Mouse (Mus musculus): ENCODE measurements around the gene Dip2c.

Dip2c gene

DNA sequence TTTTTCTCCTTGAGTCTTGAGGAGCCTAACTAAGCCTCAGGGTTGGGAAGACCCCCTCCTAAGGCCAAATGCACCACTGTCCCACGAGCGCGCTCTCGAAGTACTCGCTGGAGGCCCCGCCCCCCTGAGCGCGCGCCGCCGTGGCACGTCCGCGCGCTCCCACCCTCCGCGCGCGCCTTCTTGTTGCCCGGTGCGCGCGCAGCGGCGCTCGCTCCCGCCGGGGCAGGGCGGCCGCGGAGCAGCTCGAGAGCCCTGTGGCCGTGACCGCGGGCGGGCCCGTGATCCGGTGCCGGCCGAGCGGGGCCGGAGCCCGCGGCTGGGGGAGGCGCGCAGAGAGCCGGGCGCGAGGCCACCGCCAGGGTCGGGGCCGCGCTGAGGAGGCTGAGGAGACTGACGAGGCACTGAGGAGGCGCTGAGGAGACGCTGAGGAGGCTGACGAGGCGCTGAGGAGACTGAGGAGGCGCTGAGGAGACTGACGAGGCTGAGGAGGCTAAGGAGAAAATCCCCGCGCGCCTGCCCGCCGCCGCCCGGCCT lies at the start of gene Dip2c:
Gene Dip2c (plus strand): TSS at position 207 of the 534 bp plus-strand sequence.
- peak; percentile 61 to 91 for DNase-seq (ENCODE audit: low spot score in 2 of 2)

GRCm38 (mm10) chr13:9227078-9227477 lies 49.2 kb upstream of the Dip2c start:
- no peak for DNase-seq (ENCODE audit: low spot score in 2 of 2)

GRCm38 (mm10) chr13:9237495-9237894 lies 38.8 kb upstream of the Dip2c start:
- DNase-seq (ENCODE audit: low spot score in 2 of 2): no peak

DNA sequence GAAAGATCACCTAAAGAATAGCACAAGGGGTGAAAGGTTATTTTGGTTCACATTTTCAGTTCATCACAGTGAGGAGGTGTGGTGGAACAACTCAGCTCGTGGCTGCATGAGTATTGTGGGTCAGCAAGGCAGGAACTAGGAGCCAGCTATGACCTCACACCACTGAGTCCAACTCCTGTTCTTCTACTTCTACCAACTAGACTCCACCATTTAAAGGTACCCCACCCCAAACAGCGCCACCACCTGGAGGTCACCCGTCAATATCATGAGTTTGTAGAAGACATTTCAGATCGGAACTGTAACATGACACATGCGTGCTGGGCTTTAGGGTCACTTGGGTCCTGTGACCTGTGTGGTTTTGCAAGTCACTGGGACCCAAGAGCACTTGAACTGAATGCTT lies 37.2 kb upstream of the Dip2c start:
- DNase-seq (ENCODE audit: low spot score in 2 of 2): peak in 1 of 2 experiments; percentile 3

- no peak for DNase-seq (ENCODE audit: low spot score in 2 of 2)
These were observed 36.6 kb upstream of the Dip2c start for GRCm38 (mm10) chr13:9239631-9240236.

- DNase-seq (ENCODE audit: low spot score in 2 of 2): no peak
These were observed 14.6 kb upstream of the Dip2c start for GRCm38 (mm10) chr13:9261748-9262147.

- no peak for DNase-seq (ENCODE audit: low spot score in 2 of 2)
These were observed 10.8 kb upstream of the Dip2c start for GRCm38 (mm10) chr13:9265516-9265915.

GRCm38 (mm10) chr13:9276856-9277620 lies 710 bp downstream of the Dip2c start:
- DNase-seq (ENCODE audit: low spot score in 2 of 2): peak; percentile 36 to 66

- no peak for DNase-seq (ENCODE audit: low spot score in 2 of 2)
These were observed 1.3 kb downstream of the Dip2c start for GRCm38 (mm10) chr13:9277621-9277960.

DNA sequence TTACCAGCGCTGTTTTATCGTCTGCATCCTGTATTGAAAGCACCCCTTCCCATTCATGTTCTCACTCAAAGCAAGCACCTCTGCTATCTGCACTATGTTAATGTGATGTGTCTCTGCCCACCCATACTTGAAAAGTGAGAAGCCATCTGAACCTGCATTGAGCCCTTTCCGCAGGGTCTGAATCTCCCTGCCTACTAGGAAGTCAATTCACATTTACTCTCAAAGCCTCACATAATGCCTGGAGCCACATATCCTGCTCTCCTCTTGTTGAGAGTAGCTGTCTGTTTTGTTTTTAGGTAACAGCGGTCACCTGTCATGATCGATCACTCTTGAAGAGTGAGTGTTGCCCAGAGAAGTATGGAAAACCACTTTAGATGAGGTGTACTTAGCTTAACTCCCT lies 2.3 kb downstream of the Dip2c start:
- DNase-seq (ENCODE audit: low spot score in 2 of 2): no peak

DNA sequence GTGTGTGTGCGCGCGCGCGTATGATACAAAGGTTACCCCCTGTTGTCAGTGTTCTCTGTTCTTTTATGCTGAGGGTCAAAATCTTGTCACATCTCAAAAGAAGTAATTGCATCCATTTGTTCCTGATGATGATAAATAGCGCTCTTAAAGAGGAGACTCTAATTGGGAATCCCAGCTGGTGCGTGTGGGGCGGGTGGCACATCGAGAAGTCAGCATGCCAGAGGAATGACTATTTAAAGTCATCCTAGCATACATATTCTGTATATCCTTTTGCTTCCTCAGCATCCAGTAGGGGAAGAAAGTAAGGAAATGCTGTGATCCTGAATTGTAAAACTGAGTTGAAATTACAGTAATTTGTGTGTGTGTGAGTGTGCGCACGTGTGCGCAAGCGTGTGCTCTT lies 6.7 kb downstream of the Dip2c start:
- DNase-seq (ENCODE audit: low spot score in 2 of 2): no peak

GRCm38 (mm10) chr13:9289916-9290315 lies 13.6 kb downstream of the Dip2c start:
- DNase-seq (ENCODE audit: low spot score in 2 of 2): no peak

- DNase-seq (ENCODE audit: low spot score in 2 of 2): no peak
These were observed 20.0 kb downstream of the Dip2c start for GRCm38 (mm10) chr13:9296285-9296684.

GRCm38 (mm10) chr13:9297266-9297665 lies 20.9 kb downstream of the Dip2c start:
- no peak for DNase-seq (ENCODE audit: low spot score in 2 of 2)

GRCm38 (mm10) chr13:9297689-9298088 lies 21.4 kb downstream of the Dip2c start:
- no peak for DNase-seq (ENCODE audit: low spot score in 2 of 2)

DNA sequence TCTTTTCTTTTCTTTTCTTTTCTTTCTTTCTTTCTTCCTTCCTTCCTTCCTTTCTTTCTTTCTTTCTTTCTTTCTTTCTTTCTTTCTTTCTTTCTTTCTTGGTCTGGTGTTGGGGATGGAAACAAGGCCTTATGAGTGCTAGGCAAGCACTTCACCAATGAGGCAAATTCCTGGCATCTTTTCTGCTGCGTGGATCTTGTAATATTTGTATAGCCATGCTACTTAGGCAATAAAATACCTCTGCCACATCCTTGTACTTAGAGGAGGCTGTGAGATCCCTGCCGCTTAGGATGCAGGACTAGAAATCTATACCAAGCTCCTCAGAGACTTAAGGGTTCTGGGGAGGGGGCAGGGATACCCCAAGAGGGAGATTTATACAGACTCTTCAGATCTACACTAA lies 23.3 kb downstream of the Dip2c start:
- no peak for DNase-seq (ENCODE audit: low spot score in 2 of 2)

GRCm38 (mm10) chr13:9308863-9309262 lies 32.5 kb downstream of the Dip2c start:
- no peak for DNase-seq (ENCODE audit: low spot score in 2 of 2)

DNA sequence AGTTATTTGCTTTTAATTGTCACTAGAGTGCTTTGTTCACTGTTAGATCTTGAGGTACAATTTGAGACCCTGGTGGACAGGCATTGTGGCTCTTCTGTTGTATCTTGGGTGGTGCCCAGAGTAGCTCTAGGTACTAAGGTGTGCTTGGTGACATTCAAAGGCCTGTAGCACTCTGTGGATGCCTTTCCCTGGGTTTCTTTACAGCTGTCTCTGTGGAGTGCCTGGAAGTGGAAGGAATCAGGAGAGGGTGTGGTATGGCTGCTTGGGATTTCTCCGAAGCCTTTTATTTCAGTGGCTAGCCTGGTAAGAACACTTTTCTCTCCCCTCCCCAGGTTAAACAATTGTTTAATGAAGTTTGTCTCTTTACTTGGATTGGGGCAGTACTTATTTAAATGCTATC lies 34.5 kb downstream of the Dip2c start:
- no peak for DNase-seq (ENCODE audit: low spot score in 2 of 2)

- no peak for DNase-seq (ENCODE audit: low spot score in 2 of 2)
These were observed 36.6 kb downstream of the Dip2c start for GRCm38 (mm10) chr13:9312916-9313315.

DNA sequence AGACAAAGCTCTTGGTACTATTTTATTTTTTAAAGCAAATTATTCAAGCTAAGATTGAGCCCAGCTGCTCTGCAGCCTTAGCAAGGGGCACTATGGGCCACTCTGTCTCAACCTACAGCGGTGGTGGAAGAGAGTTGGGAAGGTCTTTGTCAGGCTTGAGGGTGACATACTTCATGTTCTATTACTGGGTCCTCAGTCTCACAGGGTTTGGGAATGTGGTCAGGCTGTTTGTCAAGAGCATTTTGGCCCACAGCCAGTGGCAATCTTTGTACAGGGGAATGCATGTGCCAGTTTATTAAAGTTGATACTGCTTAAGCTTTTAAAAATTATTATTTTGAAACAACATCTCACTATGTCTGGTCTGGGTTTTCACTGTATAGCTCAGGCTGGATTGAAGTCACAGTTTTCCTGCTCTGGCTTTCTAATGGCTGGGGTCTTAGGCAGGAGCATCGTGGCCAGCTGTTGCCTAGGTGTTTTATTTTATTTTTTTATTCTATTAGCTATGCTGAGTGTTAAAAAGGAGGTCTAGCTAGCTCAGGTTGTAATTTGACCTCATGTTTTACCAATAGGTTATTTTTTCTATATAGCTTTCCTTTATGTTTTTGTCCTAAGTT lies 37.9 kb downstream of the Dip2c start:
- DNase-seq (ENCODE audit: low spot score in 2 of 2): no peak

DNA sequence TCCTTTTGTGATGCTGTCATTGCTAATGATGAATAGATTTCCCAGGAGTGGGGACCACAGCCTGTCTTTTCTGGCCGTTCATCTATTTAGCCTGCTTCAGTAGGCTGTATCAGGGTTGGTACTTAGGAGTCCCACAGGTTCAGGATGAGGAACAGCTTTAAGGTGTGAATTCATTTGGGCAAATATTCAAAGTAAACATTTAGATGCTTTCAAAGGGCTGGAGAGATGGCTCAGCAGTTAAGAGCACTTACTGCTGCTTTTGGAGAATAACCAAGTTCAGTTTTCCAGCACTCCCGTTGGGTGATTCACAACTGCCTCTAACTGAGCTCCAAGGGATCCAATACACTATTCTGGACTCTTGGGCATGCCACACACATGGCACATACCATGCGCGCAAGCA lies 38.4 kb downstream of the Dip2c start:
- no peak for DNase-seq (ENCODE audit: low spot score in 2 of 2)

- no peak for DNase-seq (ENCODE audit: low spot score in 2 of 2)
These were observed 43.4 kb downstream of the Dip2c start for GRCm38 (mm10) chr13:9319745-9320144.

DNA sequence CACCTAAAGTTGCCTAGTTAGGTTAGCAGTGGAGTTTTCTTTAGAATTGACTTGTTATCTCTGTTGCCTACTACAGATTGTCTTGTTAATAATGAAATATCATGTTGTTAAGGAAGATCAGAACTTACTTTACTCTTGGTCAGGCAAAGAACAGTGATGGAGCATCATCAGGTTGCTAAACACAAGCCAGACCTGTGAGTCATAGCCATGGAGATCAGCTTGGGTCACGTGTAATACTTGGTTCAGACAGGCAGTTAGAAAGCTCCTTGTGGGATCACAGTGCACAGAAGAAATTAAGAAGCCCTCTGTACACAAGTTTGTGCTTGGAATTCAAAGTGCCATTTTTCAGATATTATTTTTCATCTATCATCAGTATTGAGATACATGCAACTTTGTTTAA lies 48.9 kb downstream of the Dip2c start:
- DNase-seq (ENCODE audit: low spot score in 2 of 2): no peak
